Mouse (Mus musculus) brain, embryonic 14.5 days (tissue): ENCODE data around the gene Ncbp3.

Source experiments
- CTCF ChIP-seq: fragments of 200-500 bp; IDR thresholded peaks from 2 replicates; pipeline ENCODE4 v1.5.1; 2012; ENCODE audit warnings: inconsistent platforms, mild to moderate bottlenecking, moderate library complexity, borderline replicate concordance; ENCODE audit not compliant: insufficient read depth, insufficient read length; ENCODE audit errors: extremely low read depth
- POLR2A ChIP-seq: fragments of 200-500 bp; IDR thresholded peaks from 2 replicates; pipeline ENCODE4 v1.6.1; 2012; ENCODE audit warnings: mild to moderate bottlenecking, inconsistent platforms, borderline replicate concordance; ENCODE audit not compliant: poor library complexity, insufficient read depth, insufficient read length, severe bottlenecking; ENCODE audit errors: extremely low read depth

DNA sequence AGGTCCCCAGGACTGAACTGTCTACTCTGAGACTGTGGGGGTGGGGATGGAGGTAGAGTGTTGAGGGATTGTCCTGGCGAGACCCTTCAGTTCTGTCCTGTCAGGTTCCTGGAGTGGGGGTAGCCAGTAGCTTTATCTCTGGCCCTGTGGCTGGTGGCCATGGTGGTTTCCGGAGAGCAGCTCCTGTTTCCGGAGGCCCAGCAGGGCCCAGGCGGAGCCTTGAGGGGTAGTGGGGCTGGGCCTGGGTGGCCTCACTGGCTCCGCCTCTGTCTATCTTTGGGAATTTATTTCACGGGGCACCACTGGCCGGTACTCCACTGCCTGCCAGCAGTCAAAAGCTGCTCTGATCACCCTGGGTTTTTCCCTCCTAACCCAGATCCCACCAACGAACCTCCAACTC is 48.8 kb upstream of the Ncbp3 start, which contains the start of gene P2rx1:
- TF ChIP-seq CTCF, result no peak
- no peak for TF ChIP-seq POLR2A
